Comparison of ENCODE assay signal across 16 mouse cellular contexts in genomic region chr19:40410511-40410910, GRCm38 (mm10).
A peak's percentile ranks its signal among the peaks of the same experiment; 100 is the strongest.
DNase-seq lines count a peak whose midpoint lies in the region; ATAC-seq and TF ChIP-seq lines count a peak whose summit lies in the region.
"Had no signal": no experiment of that assay in that cellular context is flagged by ENCODE, and none has a peak within 500 bp of the region (broad histone marks: within the 10 kb centered on the region; RNA-seq: fewer than 3 reads in every experiment).

No protein-coding gene starts in this region.

- H3K9me3 ChIP-seq in forebrain, embryonic 16.5 days (ENCODE audit: control insufficient read depth, low read length) = no peaks in the 10 kb centered on the region
- H3K9me3 ChIP-seq in forebrain, postnatal 0 days (ENCODE audit: low read length) = no peaks in the 10 kb centered on the region
- no peaks in the 10 kb centered on the region for H3K9me3 ChIP-seq in hindbrain, postnatal 0 days (ENCODE audit: low read length)
- no peaks in the 10 kb centered on the region for H3K9me3 ChIP-seq in hindbrain, embryonic 11.5 days (ENCODE audit: control insufficient read depth, low read length)
- H3K9me3 ChIP-seq in midbrain, embryonic 16.5 days (replicated peaks; ENCODE audit: control insufficient read depth, low read length, poor library complexity, severe bottlenecking) = no peaks in the 10 kb centered on the region
- H3K9me3 ChIP-seq in midbrain, embryonic 14.5 days (ENCODE audit: control insufficient read depth, low read length) = no peaks in the 10 kb centered on the region
- H3K9me3 ChIP-seq in stomach, postnatal 0 days (ENCODE audit: control insufficient read depth, low read length) = no peaks in the 10 kb centered on the region
- H3K9me3 ChIP-seq: embryonic facial prominence, embryonic 12.5 days; midbrain, embryonic 10.5 days had no signal

- no peak for TF ChIP-seq EP300 in stomach, postnatal 0 days (optimal IDR thresholded peaks at IDR 0.05)

- no peaks in the 10 kb centered on the region for H3K27me3 ChIP-seq in forebrain, embryonic 16.5 days (replicated peaks; ENCODE audit: control insufficient read depth, insufficient read depth, low read length)
- no peaks in the 10 kb centered on the region for H3K27me3 ChIP-seq in forebrain, postnatal 0 days (ENCODE audit: insufficient read depth, low read length)
- no peaks in the 10 kb centered on the region for H3K27me3 ChIP-seq in hindbrain, postnatal 0 days (ENCODE audit: insufficient read depth, low read length)
- no peaks in the 10 kb centered on the region for H3K27me3 ChIP-seq in hindbrain, embryonic 11.5 days (ENCODE audit: control insufficient read depth, insufficient read depth, low read length)
- H3K27me3 ChIP-seq in midbrain, embryonic 16.5 days (ENCODE audit: control insufficient read depth, insufficient read depth, low read depth, low read length) = no peaks in the 10 kb centered on the region
- H3K27me3 ChIP-seq in midbrain, embryonic 14.5 days (ENCODE audit: control insufficient read depth, insufficient read depth, low read length) = no peaks in the 10 kb centered on the region
- H3K27me3 ChIP-seq in stomach, postnatal 0 days (ENCODE audit: control insufficient read depth, insufficient read depth, low read length) = no peaks in the 10 kb centered on the region
- H3K27me3 ChIP-seq: embryonic facial prominence, embryonic 12.5 days had no signal

- no peaks in the 10 kb centered on the region for H3K36me3 ChIP-seq in forebrain, embryonic 16.5 days (ENCODE audit: control insufficient read depth, insufficient read depth)
- H3K36me3 ChIP-seq in forebrain, postnatal 0 days (ENCODE audit: insufficient read depth) = no peaks in the 10 kb centered on the region
- H3K36me3 ChIP-seq in hindbrain, postnatal 0 days (ENCODE audit: insufficient read depth, low read length) = no peaks in the 10 kb centered on the region
- no peaks in the 10 kb centered on the region for H3K36me3 ChIP-seq in hindbrain, embryonic 11.5 days (ENCODE audit: control insufficient read depth, insufficient read depth, low read length)
- no peaks in the 10 kb centered on the region for H3K36me3 ChIP-seq in midbrain, embryonic 16.5 days (ENCODE audit: control insufficient read depth, insufficient read depth, low read length)
- H3K36me3 ChIP-seq in midbrain, embryonic 14.5 days (ENCODE audit: control insufficient read depth, insufficient read depth, low read length) = no peaks in the 10 kb centered on the region
- no peaks in the 10 kb centered on the region for H3K36me3 ChIP-seq in stomach, postnatal 0 days (ENCODE audit: control insufficient read depth, insufficient read depth, low read length)
- H3K36me3 ChIP-seq: embryonic facial prominence, embryonic 12.5 days; midbrain, embryonic 10.5 days had no signal

- peak overlapping the region; percentile 86; the same call in 1 of the 2 replicates for H3K27ac ChIP-seq in forebrain, embryonic 16.5 days (ENCODE audit: low read length)
- H3K27ac ChIP-seq in forebrain, postnatal 0 days (ENCODE audit: low read depth, low read length) = no peak overlapping the region
- H3K27ac ChIP-seq in hindbrain, postnatal 0 days = peak overlapping the region; percentile 68; the same call in 1 of the 2 replicates
- no peak overlapping the region for H3K27ac ChIP-seq in hindbrain, embryonic 11.5 days (ENCODE audit: low read depth, low read length)
- H3K27ac ChIP-seq in midbrain, embryonic 16.5 days (ENCODE audit: low read length) = 0 out of 2 replicates have a peak overlapping the region, but pooled peaks have one; percentile 17
- no peak overlapping the region for H3K27ac ChIP-seq in midbrain, embryonic 14.5 days (replicated peaks; ENCODE audit: low read depth, low read length)
- peak overlapping the region; percentile 84 for H3K27ac ChIP-seq in stomach, postnatal 0 days (replicated peaks)
- H3K27ac ChIP-seq: embryonic facial prominence, embryonic 12.5 days had no signal

- H3K4me2 ChIP-seq in forebrain, embryonic 16.5 days (ENCODE audit: low read length) = no peak overlapping the region
- no peak overlapping the region for H3K4me2 ChIP-seq in forebrain, postnatal 0 days (ENCODE audit: low read depth)
- no peak overlapping the region for H3K4me2 ChIP-seq in hindbrain, postnatal 0 days (ENCODE audit: low read depth, low read length)
- H3K4me2 ChIP-seq in hindbrain, embryonic 11.5 days (replicated peaks; ENCODE audit: low read depth, low read length) = no peak overlapping the region
- no peak overlapping the region for H3K4me2 ChIP-seq in midbrain, embryonic 16.5 days (ENCODE audit: low read length)
- no peak overlapping the region for H3K4me2 ChIP-seq in midbrain, embryonic 14.5 days (ENCODE audit: low read length)
- no peak overlapping the region for H3K4me2 ChIP-seq in stomach, postnatal 0 days (replicated peaks; ENCODE audit: low read depth)
- H3K4me2 ChIP-seq: embryonic facial prominence, embryonic 12.5 days had no signal

- no peak overlapping the region for H3K4me3 ChIP-seq in forebrain, embryonic 16.5 days (replicated peaks; ENCODE audit: low read length)
- no peak overlapping the region for H3K4me3 ChIP-seq in forebrain, postnatal 0 days (ENCODE audit: low read depth, low read length)
- no peak overlapping the region for H3K4me3 ChIP-seq in hindbrain, postnatal 0 days (ENCODE audit: low read length)
- H3K4me3 ChIP-seq in hindbrain, embryonic 11.5 days (ENCODE audit: low read depth, low read length) = no peak overlapping the region
- H3K4me3 ChIP-seq in midbrain, embryonic 16.5 days (ENCODE audit: low read depth, low read length) = no peak overlapping the region
- H3K4me3 ChIP-seq in midbrain, embryonic 14.5 days (replicated peaks; ENCODE audit: low read depth, low read length) = no peak overlapping the region
- H3K4me3 ChIP-seq in stomach, postnatal 0 days (ENCODE audit: low read depth, low read length) = no peak overlapping the region
- H3K4me3 ChIP-seq: embryonic facial prominence, embryonic 12.5 days; midbrain, embryonic 10.5 days; myocyte had no signal

- 79% methylated on average over 4 of the region's 4 CpGs for WGBS in forebrain, embryonic 16.5 days
- 79% methylated on average over 4 of the region's 4 CpGs for WGBS in forebrain, postnatal 0 days
- WGBS in hindbrain, postnatal 0 days = 65% methylated on average over 4 of the region's 4 CpGs
- WGBS in hindbrain, embryonic 11.5 days = 69% methylated on average over 4 of the region's 4 CpGs
- 78% methylated on average over 4 of the region's 4 CpGs for WGBS in midbrain, embryonic 16.5 days
- WGBS in midbrain, embryonic 14.5 days = 88% methylated on average over 4 of the region's 4 CpGs
- WGBS in stomach, postnatal 0 days = 53% methylated on average over 4 of the region's 4 CpGs

- H3K9ac ChIP-seq in forebrain, embryonic 16.5 days (replicated peaks; ENCODE audit: low read depth, low read length) = no peak overlapping the region
- H3K9ac ChIP-seq in forebrain, postnatal 0 days = no peak overlapping the region
- H3K9ac ChIP-seq in hindbrain, postnatal 0 days (replicated peaks; ENCODE audit: low read length) = no peak overlapping the region
- H3K9ac ChIP-seq in hindbrain, embryonic 11.5 days (ENCODE audit: low read depth, low read length) = no peak overlapping the region
- H3K9ac ChIP-seq in midbrain, embryonic 16.5 days (ENCODE audit: low read depth, low read length) = no peak overlapping the region
- H3K9ac ChIP-seq in midbrain, embryonic 14.5 days (replicated peaks; ENCODE audit: low read length) = no peak overlapping the region
- no peak overlapping the region for H3K9ac ChIP-seq in stomach, postnatal 0 days (ENCODE audit: low read length)
- H3K9ac ChIP-seq: embryonic facial prominence, embryonic 12.5 days had no signal

- no peak for TF ChIP-seq CTCF in forebrain, postnatal 0 days (IDR thresholded peaks at IDR 0.05; ENCODE audit: low read depth)
- TF ChIP-seq CTCF in hindbrain, postnatal 0 days (IDR thresholded peaks at IDR 0.05; ENCODE audit: low read depth) = no peak
- no peak for TF ChIP-seq CTCF in stomach, postnatal 0 days (IDR thresholded peaks at IDR 0.05; ENCODE audit: low read depth)

- no peak for ATAC-seq in forebrain, embryonic 16.5 days
- no peak for ATAC-seq in forebrain, postnatal 0 days
- ATAC-seq in hindbrain, postnatal 0 days = no peak
- ATAC-seq in hindbrain, embryonic 11.5 days (ENCODE audit: low FRiP score) = no peak
- ATAC-seq in midbrain, embryonic 16.5 days = no peak
- ATAC-seq in midbrain, embryonic 14.5 days (ENCODE audit: low FRiP score, low TSS enrichment) = no peak
- ATAC-seq in stomach, postnatal 0 days (ENCODE audit: low FRiP score, low TSS enrichment) = no peak

- peaks cover 32% of the 10 kb centered on the region for H3K4me1 ChIP-seq in forebrain, embryonic 16.5 days (replicated peaks; ENCODE audit: control insufficient read depth, insufficient read depth, low read length)
- peaks cover 21% of the 10 kb centered on the region for H3K4me1 ChIP-seq in forebrain, postnatal 0 days (ENCODE audit: insufficient read depth)
- peaks cover 16% of the 10 kb centered on the region for H3K4me1 ChIP-seq in hindbrain, postnatal 0 days (ENCODE audit: insufficient read depth, low read length)
- H3K4me1 ChIP-seq in hindbrain, embryonic 11.5 days (replicated peaks; ENCODE audit: control insufficient read depth, insufficient read depth, low read length) = no peaks in the 10 kb centered on the region; the same call in 1 of the 2 replicates
- H3K4me1 ChIP-seq in midbrain, embryonic 16.5 days (ENCODE audit: control insufficient read depth, insufficient read depth, low read length) = peaks cover 3% of the 10 kb centered on the region; the same call in 1 of the 2 replicates
- H3K4me1 ChIP-seq in midbrain, embryonic 14.5 days (ENCODE audit: control insufficient read depth, insufficient read depth, low read length) = peaks cover 12% of the 10 kb centered on the region
- peaks cover under 1% of the 10 kb centered on the region; the same call in 1 of the 2 replicates for H3K4me1 ChIP-seq in stomach, postnatal 0 days (replicated peaks; ENCODE audit: control insufficient read depth, insufficient read depth)

- DNase-seq in forebrain, postnatal 0 days = no peak
- DNase-seq in hindbrain, postnatal 0 days (ENCODE audit: low spot score) = no peak
- no peak for DNase-seq in hindbrain, embryonic 11.5 days (ENCODE audit: low spot score)
- DNase-seq in midbrain, embryonic 14.5 days = no peak
- no peak for DNase-seq in stomach, postnatal 0 days (ENCODE audit: low spot score)
- no peak for DNase-seq in adrenal gland, adult 8-10 months
- DNase-seq: gastrocnemius, postnatal 14 days; kidney, adult 11 months; kidney, postnatal 25 days; lung, postnatal 36 days; retina, postnatal 1 day had no signal

Comparison
In these comparisons a context has a peak if more than half of its experiments do, and no peak if none do; other contexts are left out.
1. H3K27ac ChIP-seq: peak in forebrain, embryonic 16.5 days (single experiment), hindbrain, postnatal 0 days (single experiment), midbrain, embryonic 16.5 days (single experiment) and stomach, postnatal 0 days (single experiment); none in forebrain, postnatal 0 days (single experiment), hindbrain, embryonic 11.5 days (single experiment) and midbrain, embryonic 14.5 days (single experiment).